Mouse (Mus musculus) frontal cortex, postnatal 10 days (tissue): Measurements from ENCODE around the gene Spata33.
"Not testable (repeated sequence)": the region's sequence is repeated elsewhere in the genome, so short reads cannot be mapped to it uniquely, and the experiment has no call there.

Experiments used
- DNase-seq, 2 experiments: peaks; one replicate each; pipeline ENCODE4 v3.0.0; 2022; ENCODE audit warnings: low spot score in 2 of 2, mixed read lengths in 1 of 2

Spata33 gene

DNA sequence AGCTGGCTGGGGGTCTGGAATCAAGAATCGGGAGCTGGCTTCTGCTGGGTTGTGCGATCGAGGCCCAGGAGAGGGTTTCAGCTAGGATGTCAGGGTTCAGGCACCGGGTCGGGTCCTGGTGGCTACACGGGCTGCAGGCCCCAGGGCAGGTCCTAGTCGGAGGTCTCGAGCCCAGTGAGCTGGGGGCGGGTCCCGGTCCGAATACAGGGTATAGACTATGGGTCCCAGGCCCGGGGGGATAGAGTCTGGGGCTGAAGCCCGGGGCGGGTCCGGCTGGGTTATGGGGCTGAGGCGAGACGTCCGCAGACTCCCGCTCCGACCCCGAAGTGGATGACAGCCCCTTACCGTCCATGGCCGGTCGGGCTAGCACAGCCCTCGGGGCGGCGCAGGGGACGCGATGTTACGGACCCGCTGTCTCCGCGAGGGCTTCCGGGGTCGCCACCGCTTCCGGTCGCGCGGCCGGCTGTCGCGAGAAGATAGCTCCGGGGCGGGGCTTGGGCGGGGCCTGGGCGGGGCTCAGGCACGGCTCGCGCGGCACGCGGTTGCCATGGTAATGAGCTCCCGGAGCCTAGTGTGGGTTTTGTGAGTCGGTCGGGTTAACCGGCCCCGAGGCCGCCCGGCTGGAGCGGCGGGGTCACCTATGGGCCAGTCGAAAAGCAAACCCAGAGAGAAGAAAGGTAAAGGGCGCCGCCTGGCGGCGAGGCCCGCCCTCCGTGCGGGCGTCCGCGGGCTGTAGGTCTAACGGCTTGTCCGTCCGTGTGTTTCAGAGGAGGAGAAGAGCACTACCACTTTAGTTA, at the start of gene Spata33, which contains the start of gene Chmp1a:
Gene Spata33 (plus strand): TSS at position 512 of the 797 bp plus-strand sequence.
Gene Chmp1a (minus strand): TSS at position 443 of the 797 bp plus-strand sequence.
- DNase-seq, result peak; percentile 88

DNA sequence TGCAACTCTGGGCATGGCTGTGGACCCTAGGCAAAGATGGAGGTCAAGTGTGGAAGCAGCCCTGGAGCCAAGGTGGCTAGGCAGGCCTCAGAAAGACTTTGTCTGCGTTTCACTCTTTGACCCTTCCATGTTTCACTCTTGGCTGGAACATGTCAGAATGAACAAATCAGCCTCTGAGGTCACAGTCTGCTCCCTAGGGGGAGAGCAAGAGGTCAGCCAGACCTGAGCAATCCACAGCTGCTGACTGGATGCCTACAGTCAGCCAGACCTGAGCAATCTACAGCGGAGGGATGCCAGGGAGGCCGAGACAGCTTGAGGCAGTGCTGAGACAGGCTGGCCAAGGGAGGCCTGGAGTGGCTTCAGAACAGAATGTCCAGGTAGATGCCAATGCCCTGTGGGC, 31.2 kb upstream of the Spata33 start:
- DNase-seq, result no peak

DNA sequence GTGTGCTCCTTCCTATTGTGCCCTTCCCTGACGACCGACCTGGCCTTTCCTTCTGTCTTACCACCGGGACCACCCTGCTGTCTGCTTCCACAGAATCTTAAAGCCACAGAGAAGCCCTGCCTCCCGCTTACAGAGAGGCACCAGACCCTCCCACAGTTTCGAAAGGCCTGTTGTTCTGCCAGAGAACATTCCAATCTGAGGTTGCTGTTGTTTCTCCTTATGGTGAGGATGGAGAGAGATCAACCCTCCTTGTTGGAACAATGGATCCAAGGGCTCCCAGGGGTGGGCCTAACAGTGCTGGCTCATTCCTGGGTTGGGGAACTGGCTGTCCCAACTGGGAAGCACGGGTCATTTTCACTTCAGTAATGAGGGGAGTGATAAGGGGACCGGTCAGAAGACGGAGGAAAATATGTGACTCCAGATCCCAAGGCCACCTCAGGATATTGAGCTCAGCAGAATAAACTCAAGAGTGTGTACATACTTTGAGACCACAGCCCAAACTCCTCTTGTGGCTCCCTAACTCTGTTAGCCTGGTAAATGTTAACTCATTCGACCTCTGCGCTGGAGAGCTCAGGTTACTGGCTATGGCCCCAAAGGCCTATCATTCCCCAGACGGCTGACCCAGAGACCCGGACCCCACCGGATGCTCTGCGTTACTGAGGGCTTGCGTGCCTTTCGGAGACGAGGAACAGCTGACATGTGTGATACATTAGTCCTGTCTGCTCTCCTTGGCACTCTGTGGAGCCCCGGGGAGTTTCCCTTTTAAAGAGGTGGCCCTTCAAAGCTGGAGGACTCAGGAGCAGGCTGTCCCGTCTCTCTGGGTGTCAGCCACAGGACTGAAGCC, 26.8 kb upstream of the Spata33 start, which contains the start of gene Dpep1:
Gene Dpep1 (plus strand): TSS at position 677 of the 844 bp plus-strand sequence.
- DNase-seq, result no peak

DNA sequence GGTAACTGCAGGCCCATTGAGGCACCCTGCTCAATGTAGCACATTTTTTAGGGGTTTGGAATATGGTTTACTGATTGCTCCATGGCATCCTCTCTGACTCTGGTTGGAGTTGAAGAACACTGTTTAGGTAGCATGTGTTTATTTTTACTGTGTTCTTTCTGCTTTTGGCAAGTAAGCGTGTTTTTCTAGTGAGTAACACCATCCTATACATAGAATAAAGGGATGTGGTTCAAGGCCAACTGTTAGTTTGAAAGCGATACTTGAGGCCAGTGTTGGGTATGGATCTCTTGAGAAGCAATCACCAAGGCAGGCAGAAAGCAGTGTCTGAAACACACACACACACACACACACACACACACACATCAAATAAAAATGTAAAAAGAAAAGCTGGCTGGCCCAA, 24.6 kb upstream of the Spata33 start:
- DNase-seq, result no peak

DNA sequence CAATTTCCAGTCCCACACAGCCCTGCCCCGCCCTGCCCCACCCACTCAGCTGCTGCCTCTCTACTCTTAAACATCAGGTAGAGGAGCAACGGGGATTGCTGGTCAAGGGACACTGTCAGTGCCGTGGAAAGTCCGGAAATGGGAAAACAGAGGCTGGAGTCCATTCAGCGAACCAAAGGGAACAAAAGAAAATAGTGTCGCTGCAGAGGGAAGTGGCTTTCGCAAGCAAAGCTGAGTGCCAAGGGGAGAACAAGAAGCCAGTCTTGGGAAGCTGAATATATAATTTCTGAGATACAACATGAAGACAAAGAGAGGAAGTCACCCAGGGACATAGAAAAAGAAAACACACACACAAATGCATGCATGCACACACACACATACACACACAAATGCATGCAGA, 23.8 kb upstream of the Spata33 start:
- DNase-seq, result no peak

DNA sequence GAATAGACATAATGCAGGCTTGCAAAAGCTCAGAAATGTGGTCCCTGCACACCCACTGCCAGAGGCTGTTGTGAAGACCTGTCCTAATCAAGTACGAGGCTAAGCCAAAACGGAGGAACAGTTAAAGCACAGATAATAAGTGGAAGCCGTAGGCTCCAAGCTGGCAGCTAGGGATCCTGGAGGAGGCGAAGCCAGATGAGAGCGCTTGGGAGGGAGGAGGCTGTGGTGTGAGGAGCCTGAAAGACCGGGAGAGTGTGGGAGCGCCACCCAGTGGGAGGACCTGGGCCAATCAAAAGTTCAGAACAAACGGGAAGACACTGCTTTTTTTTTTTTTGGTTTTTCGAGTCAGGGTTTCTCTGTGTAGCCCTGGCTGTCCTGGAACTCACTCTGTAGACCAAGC, 22.0 kb upstream of the Spata33 start:
- peak; percentile 64 to 72 for DNase-seq

DNA sequence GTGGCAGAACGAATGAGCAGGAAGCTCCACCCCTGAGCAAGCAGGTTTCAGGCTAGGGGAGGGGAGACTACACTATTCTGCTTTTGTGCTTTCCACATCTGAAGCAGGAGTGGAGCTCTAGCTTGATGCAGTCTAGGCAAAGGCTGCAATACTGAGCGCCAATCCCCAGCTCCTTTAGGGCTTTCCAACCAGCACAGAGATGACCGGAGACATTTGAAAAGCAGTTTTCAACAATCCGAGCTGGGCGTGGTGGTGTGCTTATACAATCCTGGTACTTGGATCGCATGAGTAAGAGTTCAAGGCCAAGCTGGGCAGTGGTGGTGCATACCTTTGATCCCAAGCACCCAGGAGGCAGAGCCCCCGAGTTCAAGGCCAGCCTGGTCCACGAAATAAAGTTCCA, 20.7 kb upstream of the Spata33 start:
- no peak for DNase-seq

DNA sequence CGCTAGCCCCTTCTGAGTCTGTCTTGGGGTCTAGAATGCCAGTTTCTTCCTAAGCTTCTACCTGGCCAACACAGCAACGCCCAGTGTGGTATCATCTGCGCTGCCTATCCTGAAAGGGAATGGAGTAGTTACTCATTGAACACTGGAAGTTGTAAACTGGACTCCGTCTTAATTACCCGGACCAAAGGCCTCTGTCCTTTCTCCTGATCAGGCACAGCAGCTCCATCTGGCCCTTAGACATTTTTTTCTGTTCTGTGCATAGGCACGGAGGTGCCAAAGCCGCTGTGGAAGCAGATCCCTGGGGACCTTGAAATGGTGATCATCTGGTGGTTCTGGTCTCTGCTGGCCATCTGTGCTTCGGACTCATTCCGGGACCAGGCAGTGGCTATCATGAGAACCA, 18.9 kb upstream of the Spata33 start:
- DNase-seq, result no peak

DNA sequence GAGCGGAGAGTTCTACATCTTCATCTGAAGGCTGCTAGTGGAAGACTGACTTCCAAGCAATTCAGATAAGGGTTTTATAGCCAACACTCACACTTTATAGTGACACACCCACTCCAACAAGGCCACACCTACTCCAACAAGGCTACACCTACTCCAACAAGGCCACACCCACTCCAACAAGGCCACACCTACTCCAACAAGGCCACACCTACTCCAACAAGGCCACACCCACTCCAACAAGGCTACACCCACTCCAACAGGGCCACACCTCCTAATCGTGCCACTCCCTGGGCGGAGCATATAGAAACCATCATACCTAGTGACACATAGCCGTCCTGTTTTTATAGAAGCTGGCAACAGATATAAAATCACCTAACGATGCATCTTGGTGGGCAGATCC, 15.6 kb upstream of the Spata33 start:
- DNase-seq, result not testable (repeated sequence)

DNA sequence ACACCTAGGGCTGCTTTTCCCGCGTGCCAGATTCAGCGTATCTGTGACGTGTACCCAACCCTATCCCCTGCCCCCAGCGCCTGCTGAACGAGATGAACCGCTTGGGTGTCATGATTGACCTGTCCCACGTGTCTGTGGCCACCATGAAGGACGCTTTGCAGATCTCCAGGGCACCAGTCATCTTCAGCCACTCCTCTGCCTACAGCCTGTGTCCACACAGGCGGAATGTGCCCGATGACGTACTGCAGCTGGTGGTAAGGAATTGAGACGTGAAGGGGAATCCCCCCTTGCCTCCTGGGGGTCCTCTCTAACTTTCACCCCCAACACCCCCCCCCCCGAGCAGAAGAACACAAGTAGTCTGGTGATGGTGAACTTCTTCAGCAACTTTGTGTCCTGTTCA, 12.8 kb upstream of the Spata33 start:
- DNase-seq, result no peak

DNA sequence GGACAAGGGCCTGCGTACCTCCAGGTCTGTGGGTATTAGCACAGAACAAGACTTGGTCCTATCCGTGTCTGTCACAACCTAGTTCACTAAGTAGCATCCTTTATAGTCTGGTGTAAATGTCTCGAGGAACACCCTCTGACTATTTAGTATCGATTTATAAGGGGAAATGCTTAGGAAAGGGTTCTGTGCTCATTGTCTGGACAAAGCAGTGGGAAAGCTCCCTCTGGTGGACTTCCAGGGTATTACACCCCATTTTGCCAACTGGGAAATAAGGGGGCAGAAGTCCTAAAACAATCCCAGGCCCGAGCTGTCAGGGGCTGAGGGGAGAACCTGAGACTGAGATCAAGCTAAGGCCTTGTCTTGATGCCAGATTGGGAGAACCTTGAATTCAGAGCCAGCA, 10.3 kb upstream of the Spata33 start:
- DNase-seq, result peak in 1 of 2 experiments; percentile 67

DNA sequence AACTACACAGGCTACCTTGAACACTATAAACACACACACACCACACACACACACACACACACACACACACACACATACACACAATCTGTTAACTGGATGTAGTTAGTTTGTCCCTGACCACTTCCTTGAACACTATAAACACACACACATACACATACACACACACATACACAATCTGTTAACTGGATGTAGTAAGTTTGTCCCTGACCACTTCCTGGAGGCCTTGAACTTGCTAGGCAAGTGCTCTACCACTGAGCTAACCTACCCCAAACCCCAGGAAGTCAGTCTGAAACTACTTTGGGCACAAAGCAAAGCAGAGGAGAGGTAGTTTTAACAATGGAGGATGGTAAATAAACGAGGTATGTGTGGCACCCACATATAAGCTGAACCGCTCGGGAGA, 9.1 kb upstream of the Spata33 start:
- no peak for DNase-seq

DNA sequence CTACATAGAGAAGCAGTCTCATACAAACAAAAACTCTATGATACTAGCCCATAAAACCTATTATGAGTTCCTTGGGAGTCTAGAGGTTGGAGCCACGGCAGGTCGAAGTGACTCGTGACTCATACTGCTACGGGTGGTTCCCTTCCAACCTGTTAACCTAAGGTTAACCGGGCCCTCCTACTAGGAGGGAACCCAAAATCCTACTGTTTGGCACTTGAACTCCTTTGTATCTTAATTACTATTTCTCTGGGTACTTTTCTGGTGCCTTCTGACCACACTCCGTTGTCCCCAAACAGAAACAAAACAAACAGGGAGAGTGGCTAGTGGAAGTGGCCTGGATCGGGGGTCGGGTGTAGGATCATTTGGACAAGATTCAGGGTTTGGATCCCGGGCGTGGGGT, 756 bp upstream of the Spata33 start:
- DNase-seq, result no peak

DNA sequence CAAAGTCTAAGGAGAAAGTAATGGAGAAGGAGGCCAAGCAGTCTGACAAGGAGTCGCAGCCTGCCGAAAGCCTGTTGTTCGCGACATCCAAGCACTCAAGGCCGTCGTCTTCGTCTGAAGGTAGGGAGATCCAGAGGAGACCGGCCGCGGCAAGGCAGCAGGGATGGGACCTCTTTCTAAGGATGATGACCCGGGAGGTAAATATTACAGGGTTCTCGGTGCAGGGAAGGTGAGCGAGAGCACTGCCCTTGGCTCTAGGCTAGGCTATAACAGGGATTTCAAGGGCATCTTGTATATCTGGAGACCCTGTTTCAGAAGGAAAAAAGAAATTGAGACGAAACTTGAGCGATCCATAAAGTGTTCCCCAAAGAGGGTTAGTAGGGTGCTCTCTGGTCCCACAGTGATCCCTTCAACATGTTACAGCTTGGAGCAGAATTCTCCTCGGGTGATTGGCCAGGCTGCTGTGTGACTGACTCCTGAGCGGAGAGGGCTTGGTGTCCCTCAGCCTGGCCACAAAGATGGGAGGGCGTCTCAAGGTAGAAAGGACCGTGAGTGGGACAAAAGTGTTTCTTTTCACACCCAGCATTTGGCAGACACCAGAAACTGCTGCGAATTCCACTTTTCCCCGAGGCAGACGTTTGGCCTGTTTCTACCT, 613 bp downstream of the Spata33 start:
- no peak for DNase-seq

DNA sequence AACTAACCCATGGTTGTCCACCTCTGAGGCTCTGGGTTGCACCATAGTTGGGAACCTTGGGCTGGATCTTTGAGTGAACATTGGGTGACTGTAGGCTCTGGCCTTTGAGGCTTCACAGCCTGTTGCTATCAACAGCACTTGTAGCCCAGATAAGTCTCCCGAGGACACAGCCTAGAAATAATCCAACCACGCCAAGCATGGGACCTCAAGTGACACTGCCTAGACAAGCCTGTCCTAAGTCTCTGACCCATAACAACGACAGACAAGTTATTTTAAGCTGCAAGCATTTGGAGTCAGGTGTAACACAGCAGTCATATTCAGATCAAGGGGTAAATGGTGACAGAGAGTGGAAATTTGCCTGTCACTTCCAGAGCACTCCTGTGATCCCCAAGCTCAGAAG, 2.8 kb downstream of the Spata33 start:
- DNase-seq, result no peak

DNA sequence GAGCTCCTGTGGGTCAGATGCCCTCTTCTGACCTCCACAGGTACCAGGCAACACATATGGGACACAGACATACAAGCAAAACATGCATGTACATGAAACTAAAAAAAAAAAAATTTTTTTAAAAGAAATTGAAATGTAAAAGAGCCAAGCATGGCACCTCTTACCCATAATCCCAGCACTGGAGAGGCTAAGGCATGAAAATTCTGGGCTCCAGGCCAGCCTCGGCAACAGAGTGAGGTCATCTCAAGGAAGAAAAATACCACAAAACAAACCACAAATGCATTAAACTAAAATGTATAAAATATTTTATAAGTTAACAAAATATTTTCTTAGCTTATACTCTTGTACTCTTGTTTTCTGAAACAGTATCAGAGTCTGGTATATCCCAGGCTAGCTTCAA, 8.3 kb downstream of the Spata33 start:
- no peak for DNase-seq

DNA sequence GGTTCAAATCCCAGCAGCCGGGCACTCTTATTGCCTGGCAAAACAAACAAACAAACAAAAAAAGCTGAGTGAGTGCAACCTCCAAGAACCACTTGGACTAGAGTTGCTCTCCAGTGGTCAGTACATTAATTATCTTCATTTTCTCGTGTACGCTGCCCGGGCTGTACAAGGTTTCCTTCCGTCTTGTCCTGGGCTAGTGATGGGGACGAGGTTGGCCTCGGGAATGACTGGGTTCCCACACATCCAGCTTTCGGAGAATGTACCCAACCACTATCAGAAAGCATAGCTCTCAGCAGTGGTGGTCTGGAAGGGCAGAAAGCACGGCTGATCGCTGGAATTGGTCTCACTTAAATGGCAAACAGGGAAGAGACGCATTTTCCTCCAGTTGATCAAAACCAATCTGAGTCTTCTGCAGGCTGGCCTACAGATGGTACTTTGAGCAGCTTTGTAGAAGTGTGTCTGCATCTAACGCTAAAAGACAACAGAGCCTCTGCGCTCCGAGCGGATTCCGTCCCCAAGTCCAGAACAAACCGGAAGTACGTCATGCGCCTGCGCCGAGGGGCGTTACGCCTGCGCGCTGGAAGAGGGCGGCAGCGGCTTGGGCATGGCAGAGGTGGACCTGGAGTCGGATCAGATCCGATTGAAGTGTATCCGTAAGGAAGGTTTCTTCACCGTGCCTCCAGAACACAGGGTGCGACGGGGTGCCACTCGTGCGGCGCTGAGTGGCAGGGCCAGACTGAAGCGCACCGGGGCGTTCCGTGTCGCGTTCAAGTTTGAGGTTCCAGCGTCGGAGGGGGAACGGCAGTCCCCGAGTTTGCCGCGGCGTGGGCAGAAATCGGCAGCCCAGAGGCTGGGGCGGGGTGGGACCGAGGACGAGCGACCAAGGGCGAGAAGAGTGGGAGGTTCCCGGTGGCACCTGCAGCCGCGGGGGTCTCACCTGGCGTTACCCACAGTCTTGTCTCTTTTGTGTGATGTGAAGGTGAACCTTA, 11.9 kb downstream of the Spata33 start, which contains the start of gene Cdk10:
Gene Cdk10 (plus strand): TSS at position 565 of the 989 bp plus-strand sequence.
- DNase-seq, result peak; percentile 79 to 89

DNA sequence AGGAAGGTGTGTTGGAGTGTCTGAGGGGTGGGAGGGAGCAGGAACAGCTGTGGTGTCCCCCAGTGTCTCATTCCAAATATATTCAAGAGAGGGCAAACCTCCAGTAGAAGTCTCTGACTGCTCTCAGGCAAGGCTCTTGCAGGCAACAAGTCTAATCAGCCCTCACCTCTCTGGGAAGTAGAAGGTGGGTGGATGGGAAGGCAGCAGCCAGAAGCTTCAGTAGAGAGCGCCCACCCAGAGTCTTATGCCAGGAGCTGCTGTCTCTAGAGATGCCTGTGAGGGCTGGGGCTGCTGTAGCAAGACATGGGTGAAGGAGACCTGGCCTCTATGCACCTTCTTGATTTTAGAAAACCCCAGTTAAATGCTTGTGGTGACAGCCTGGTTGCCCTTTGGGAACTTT, 15.8 kb downstream of the Spata33 start:
- DNase-seq, result no peak

DNA sequence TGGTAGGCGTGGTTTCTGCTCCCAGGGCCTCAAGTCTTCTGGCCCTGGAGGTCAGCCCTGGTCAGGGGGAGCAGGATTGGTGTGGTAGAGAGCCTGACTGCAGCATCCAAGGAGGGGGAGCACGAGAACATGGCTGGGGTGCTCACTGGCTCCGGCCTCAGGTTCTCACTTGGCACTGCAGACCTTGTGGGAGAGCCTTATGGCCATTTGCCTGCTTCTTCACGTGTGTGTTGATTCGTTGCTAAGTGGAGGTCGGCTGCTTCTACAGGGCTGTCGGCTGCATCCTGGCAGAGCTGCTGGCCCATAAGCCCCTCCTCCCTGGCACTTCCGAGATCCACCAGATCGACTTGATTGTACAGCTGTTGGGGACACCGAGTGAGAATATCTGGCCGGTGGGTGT, 17.7 kb downstream of the Spata33 start:
- DNase-seq, result not testable (repeated sequence)

DNA sequence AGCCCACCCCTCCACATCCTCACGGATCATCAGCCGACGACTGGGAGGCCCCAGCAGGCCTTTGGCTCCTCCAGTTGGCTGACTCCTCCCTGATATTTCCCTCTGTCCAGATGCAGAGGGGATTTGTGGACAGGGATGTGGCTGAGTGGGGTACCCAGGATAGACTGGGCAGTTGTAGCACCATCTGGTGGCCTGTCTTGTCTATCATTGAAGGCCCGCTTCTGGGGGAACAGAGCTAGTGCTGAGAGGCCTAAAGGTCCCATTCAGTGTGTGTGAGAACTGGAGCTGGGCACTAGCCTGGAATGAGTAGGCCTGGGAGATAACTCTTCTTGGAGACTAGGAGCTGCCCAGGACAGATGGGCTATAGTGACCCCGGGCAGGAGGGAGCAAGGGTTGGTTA, 19.1 kb downstream of the Spata33 start:
- DNase-seq, result no peak

DNA sequence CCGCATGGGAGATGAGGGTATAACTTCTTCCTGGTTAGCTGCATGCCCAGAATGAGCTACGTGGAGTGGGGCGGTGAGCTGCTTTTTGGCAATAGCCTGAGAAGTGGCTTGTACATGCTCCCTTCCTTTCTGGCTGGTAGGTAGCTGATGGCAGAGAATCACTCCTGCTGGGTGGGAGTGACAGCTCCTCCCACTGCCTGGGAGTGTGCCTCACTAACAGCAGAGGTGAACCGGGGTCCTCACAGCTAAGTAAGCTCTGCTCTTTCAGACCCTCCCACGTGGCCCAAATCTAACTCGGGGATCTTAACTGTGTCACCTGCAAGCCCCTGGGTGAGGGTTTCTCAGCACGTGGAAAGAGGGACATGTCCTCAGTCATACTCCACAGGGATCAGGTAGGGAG, 19.9 kb downstream of the Spata33 start:
- DNase-seq, result no peak
